Mouse (Mus musculus): Measurements from ENCODE around the gene Rufy3.
A peak's percentile ranks its signal among the peaks of the same experiment; 100 is the strongest.

Rufy3 gene

DNA sequence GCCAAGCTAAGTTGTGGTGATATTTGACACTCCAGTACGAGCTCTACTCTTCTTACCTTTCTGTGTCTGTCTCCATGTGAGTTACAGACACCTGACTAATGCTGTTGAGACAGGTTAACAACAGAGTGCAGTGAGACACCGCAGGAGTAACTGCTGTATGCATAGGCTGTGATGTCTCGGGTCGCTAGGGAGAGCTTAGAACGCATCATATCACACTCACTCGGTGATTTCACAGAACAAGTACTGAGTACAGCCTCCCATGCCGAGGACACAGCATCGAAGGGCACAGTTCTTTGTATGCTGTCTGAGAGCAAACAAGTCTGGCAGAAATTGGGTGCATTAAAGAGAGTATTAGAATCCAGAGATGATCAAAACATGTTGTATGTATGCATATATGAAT, 65.1 kb downstream of the Rufy3 start:
- no peak for DNase-seq

- DNase-seq, result peak; percentile 52
Observed at GRCm38 (mm10) chr5:88630883-88631282, 66.0 kb downstream of the Rufy3 start.

DNA sequence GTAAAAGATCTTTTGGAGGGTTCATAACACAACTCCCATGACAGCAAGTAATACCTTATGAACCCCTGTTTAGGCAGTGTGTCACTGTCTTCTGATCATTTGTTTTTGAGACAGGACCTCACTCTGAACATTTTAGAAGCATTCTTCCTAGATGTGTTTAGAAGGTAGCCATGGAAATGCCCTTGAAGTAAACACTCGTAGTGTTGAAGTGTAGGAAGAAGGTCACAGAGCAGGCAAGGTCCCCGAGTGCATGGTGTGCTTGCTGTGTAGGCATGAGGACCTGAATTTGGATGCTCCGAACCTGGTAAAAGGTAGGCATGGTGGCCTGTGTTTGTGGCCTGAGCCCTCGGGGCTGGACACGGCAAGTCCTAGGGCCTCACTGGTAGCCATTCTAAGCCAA, 66.7 kb downstream of the Rufy3 start:
- no peak for DNase-seq

- DNase-seq, result peak; percentile 73
Observed at GRCm38 (mm10) chr5:88632463-88632862, 67.6 kb downstream of the Rufy3 start.

DNA sequence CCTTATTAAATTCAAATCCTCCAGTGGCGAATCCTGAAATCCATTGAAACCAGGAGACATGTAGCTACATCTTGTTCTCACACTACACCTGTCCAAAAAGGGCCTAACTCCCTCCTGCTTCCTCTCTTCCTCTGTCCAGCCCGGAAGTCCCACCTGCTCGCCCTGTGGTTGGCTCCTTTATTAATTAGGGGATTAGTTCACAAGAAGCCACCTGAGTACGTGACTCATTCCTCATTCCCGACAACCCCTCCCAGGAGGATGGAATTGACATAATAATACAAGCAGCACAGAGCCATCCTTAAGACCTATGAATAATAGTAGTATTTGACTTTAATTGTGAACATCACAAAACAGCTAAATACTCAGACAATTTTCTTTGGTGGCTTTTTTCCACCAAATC, 69.2 kb downstream of the Rufy3 start:
- no peak for DNase-seq

- no peak for DNase-seq
Observed at GRCm38 (mm10) chr5:88642786-88643185, 77.9 kb downstream of the Rufy3 start.

GRCm38 (mm10) chr5:88643491-88643890, 78.7 kb downstream of the Rufy3 start:
- DNase-seq, result no peak

GRCm38 (mm10) chr5:88644901-88645300, 80.1 kb downstream of the Rufy3 start:
- peak; percentile 21 for DNase-seq

GRCm38 (mm10) chr5:88645405-88645804, 80.6 kb downstream of the Rufy3 start:
- DNase-seq, result peak; percentile 63

DNA sequence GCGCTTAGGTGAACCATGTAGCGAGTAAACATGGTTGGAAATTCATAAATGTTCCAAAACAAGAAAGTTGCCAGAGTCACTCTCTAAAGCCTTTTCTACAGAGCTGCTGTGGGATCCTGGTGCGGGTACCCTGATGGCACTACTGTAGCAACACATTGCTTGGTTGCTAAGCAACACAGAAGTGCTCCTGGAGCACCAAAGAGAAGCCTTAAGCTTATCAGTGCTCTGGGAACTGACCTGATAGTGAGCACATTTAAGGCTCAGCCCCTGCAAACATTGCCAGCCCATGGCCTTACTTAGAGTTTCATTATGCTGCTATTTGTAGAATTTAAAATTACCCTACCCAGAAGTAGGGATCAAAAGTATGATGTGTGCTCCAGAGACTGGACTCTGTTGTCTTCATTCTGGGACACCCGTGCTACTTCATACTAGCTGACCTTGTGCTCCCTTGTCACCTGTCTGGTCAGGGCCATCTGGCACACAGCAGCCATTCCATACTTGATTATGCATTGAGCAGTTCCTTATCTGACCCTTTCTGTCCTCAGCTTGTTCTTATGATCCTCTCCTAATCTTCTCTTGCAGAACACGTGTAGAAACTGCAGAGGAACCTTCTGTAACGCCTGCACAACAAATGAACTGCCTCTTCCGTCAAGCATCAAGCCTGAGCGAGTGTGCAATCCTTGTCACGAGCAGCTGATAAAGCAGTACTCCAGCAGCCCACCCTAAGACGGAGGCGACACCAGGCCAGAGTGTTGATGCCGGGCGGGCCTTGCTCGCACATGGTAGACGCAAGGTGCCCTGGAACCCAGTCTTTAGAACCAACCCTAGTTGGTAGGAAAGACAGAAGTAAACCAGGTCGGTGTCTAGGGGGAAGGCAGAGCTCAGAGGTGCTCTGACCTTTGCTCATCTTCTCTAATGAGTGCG, 84.7 kb downstream of the Rufy3 start:
- no peak for DNase-seq

DNA sequence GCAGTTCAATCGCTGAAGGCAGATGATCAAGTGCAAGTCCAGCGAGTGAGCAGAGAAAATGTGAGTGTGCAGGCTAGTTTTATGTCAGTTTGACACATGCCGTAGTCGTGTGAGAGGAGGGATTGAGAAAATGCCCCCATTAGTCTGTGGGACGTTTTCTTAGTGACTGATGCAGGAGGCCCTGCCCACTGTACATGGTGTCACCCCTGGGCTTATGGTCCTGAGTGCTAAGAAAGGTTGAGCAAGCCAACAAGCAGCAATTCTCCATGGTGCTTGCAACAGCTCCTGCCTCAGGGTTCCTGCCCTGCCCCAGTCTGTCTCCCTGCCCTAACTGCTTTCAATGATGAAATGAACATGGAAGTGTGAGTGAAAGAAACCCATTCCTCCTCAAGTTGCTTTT, 87.7 kb downstream of the Rufy3 start:
- DNase-seq, result no peak

- DNase-seq, result no peak
Observed at GRCm38 (mm10) chr5:88657868-88658267, 93.0 kb downstream of the Rufy3 start.

- no peak for DNase-seq
Observed at GRCm38 (mm10) chr5:88663151-88663550, 98.3 kb downstream of the Rufy3 start.

- DNase-seq, result no peak
Observed at GRCm38 (mm10) chr5:88663875-88664274, 99.0 kb downstream of the Rufy3 start.

GRCm38 (mm10) chr5:88674703-88675442, 110.0 kb downstream of the Rufy3 start:
- DNase-seq, result peak; percentile 72

GRCm38 (mm10) chr5:88675443-88676387, 110.9 kb downstream of the Rufy3 start, which contains the start of gene Grsf1:
Grsf1 (minus strand) TSS chr5:88676171.
- DNase-seq, result peak; percentile 97

GRCm38 (mm10) chr5:88678929-88679328, 114.1 kb downstream of the Rufy3 start:
- no peak for DNase-seq

- DNase-seq, result no peak
Observed at GRCm38 (mm10) chr5:88679341-88679740, 114.5 kb downstream of the Rufy3 start.

- DNase-seq, result no peak
Observed at GRCm38 (mm10) chr5:88680567-88680966, 115.7 kb downstream of the Rufy3 start.

GRCm38 (mm10) chr5:88683706-88684105, 118.9 kb downstream of the Rufy3 start:
- DNase-seq, result no peak

DNA sequence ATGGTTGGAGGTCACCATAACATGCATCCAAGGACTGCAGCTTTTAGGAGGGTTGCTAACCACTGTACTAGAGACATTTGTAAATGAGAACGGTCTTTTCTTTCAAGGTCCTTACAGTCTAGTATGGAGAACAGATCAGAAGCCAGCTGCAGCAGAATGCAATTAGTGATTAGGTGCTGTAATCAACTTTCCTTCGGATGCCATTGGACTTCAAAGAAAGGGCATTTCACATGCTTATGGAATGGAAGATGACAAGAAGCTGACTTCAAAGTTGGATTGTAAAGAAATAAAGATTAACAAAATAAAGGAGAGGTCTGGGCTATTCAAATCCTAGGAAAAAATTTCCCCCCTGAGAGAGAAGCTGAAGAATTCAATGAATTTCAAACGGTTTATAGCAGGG, 119.4 kb downstream of the Rufy3 start:
- no peak for DNase-seq

- DNase-seq, result no peak
Observed at GRCm38 (mm10) chr5:88685306-88685705, 120.5 kb downstream of the Rufy3 start.
